Mouse (Mus musculus): ENCODE data around the gene Tsen15.

GRCm38 (mm10) chr1:152414451-152414850 lies 28.0 kb upstream of the Tsen15 start:
- TF ChIP-seq GATA1 (IDR thresholded peaks at IDR 0.05; ENCODE audit: borderline replicate concordance, low read length) (no peak), FLI1 (IDR thresholded peaks at IDR 0.05; ENCODE audit: low read length) (no peak)

Measured in megakaryocyte, embryonic 14.5 days (primary cell).